Mouse (Mus musculus) fibroblast of lung, adult 2 months (primary cell): Measurements from ENCODE around the gene Atp11a.
A peak's percentile ranks its signal among the peaks of the same experiment; 100 is the strongest.

Experiments
- DNase-seq: peaks from one replicate; pipeline ENCODE4 v3.0.0-alpha.2; 2011; ENCODE audit warnings: low read depth

The Atp11a gene

DNA sequence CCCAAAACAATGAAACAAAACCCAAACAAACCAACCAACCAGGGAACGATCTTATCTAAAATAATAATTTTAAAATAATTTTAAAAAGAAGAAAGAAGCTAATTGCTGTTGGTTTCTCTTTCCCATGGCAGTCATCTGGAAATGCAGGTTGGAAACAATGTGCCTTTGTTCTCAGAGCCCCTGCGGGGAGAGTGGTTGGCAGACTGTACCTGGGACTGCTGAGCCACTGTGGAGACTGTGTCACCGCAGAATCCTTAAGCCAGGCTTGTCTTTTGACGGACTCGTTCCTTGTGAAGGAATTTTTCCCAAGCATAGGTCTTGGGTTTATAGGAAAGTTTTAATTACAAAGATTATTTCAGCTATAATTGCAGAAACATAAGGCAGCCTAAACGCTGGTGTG, 59.6 kb downstream of the Atp11a start:
- no peak for DNase-seq

GRCm38 (mm10) chr8:12822892-12823291, 66.1 kb downstream of the Atp11a start:
- DNase-seq, result no peak

- DNase-seq, result no peak
These were observed 67.7 kb downstream of the Atp11a start for GRCm38 (mm10) chr8:12824562-12824961.

- no peak for DNase-seq
These were observed 68.4 kb downstream of the Atp11a start for GRCm38 (mm10) chr8:12825236-12825635.

- DNase-seq, result no peak
These were observed 68.9 kb downstream of the Atp11a start for GRCm38 (mm10) chr8:12825686-12826237.

- DNase-seq, result no peak
These were observed 70.3 kb downstream of the Atp11a start for GRCm38 (mm10) chr8:12827124-12827523.

- no peak for DNase-seq
These were observed 71.5 kb downstream of the Atp11a start for GRCm38 (mm10) chr8:12828298-12828697.

DNA sequence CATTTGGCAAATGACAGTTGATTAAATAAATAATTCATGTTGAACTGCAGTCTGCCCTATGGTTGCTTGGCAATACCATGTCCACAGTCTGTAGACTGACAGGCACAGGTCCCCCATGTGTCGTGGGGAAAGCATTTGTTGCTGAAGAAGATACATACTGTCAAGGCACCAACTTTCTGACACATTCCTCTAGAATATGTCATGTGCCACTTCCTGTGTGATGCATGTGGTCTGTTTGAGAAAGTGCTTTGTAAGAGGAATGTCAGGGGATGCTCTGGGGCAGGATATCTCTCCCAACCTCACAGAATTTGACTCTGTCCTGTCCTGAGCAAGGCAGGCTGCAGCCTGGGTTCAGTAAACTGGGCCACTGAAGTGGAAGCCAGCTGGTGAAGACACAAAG, 72.6 kb downstream of the Atp11a start:
- no peak for DNase-seq

DNA sequence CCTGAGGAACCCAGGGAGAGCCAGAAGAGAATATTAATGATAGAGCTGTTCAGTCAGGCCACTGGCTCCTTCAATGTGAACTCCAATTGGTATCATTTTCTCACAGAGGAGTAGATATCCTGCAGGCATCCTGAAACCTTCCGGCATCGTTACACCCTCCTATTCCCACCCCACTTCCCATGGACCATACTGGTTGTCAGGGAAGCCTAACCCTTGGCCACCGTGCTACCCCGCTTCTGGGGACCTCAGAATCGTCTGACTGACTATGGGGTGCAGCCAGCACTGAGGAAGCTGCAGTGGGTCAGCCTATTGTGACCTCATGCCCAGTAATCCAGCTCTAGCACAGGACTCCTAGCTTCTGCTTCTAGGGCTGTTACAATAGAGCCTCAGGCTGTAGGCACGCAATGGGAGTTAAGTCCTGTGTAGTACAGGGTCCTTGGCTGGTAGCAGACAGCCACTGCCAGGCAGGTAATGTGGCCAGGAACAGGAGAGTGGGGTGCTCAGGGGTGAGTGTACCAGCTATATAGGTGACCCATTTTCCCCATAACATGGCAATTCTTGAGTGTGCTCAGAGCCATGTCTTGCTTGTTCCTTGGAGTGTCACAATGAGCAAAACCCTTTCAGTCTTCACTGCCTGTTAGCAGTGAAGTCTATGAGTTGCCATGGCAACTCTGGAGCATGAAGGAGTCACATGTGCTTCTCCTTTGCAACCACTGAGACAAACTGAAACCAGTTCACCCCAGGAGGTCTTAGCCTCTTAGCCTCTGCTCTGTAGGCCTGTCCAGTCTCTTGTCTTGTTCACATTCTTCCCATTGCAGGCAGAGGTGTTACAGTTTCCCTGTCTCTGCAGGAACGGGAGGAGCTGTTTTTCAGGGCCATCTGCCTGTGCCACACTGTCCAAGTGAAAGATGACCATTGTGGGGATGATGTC, 75.1 kb downstream of the Atp11a start:
- no peak for DNase-seq

DNA sequence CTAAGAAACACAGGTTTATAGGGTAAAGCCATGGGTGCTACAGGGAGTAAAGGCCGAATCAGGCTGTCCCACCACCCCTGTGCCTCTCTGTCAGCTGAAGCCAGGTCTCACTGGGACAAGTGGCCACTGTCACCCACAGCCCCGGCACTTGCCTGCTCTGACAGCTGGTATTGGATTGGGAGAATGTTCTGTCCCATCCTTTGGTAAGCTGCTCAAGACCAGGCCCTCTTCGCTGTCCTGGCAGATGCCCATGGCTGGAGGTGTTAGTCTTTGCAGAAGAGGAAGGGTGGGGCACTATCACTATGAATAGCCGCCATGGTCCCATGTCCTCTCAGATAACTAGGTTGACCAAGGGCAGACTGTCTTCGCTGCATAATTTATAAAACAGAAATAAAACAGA, 76.8 kb downstream of the Atp11a start:
- DNase-seq, result no peak

- peak; percentile 18 for DNase-seq
These were observed 84.0 kb downstream of the Atp11a start for GRCm38 (mm10) chr8:12840834-12841233.

DNA sequence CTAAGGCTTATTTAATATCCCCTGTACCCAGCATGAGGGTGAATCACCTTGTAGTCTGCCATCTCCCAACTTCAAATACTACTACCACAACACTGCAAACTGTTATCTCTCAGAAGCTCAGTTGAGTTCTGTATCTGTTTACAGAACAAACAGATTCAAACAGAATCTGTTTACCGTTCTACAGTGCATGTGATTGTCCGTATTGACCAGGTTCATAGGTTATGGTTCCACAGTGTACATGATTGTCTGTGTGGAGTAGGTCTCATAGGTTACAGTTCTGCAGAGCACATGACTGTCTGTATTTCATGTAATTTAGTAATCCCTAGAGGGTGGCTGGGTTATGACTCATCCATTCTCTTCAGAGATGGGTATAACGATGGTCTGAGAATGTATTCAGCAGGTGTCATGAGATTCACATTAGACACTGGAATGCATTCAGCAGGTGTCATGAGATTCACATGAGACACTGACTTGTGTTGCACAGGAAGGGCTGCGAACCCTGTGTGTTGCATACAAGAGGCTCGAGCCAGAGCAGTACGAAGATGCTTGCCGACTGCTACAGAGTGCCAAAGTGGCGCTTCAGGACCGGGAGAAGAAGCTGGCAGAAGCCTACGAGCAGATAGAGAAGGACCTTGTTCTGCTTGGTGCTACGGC, 85.7 kb downstream of the Atp11a start:
- no peak for DNase-seq

- DNase-seq, result no peak
These were observed 87.6 kb downstream of the Atp11a start for GRCm38 (mm10) chr8:12844347-12844950.

- DNase-seq, result no peak
These were observed 89.6 kb downstream of the Atp11a start for GRCm38 (mm10) chr8:12846447-12846846.

DNA sequence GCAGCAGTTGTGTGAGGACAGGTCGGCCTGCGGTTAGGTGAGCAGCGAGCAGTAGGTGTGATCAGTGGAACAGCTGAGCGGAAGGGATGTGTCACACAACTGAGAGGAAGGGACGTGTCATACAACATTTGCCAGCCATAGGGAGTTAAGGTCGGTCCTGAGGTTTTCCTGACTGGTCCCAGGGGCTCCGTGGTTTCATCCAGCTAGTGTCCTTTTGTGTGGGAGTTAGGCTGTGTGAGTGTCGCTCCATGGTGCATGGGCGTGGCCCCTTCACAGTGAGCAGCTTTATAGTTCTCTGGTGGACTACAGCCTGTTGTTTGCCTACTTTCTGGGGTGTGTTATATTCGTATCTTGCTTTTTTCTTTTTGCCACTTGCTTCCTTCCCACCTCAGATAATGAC, 94.4 kb downstream of the Atp11a start:
- DNase-seq, result no peak

DNA sequence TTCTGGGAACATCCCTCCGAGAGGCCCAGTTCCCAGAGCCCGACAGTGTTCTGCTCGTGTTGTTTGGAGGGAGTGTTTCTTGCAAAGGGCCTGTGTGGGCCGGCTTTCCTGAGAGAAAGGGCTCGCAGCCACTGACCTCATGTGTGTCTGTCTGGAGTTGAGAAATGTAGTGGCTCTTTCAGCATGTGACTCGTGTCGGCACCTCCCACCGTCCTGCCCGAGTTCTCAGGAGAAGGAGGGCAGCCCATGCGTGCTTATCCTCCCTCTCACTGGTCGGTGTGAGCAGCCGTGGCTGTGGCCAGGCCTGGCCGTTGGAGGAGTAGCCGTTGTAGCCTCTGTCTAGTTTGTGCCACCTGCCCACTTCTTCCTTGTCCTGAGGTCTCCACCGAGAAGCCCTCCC, 99.2 kb downstream of the Atp11a start:
- DNase-seq, result no peak

- DNase-seq, result no peak
These were observed 106.2 kb downstream of the Atp11a start for GRCm38 (mm10) chr8:12863061-12863460.

DNA sequence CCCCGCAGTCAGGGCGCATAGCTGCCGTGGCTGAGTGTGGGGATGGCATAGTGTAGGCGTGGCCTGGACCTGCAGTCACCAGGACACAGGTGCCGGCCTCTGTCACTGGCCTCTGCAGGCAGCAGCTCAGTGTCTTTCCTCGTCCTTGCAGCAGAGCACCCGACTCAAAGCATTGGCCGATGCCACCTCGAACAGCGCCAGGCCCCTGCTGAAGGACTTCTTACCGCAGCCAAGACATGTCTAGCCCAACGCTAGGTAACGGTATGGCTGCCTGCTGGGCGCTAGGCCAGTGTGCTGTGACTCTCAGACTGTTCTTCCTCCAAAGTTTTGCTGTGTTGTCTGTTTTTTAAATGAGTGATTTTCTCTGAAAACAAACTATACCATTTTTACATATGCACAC, 106.8 kb downstream of the Atp11a start:
- DNase-seq, result no peak

- no peak for DNase-seq
These were observed 109.0 kb downstream of the Atp11a start for GRCm38 (mm10) chr8:12865790-12866189.

- DNase-seq, result no peak
These were observed 112.8 kb downstream of the Atp11a start for GRCm38 (mm10) chr8:12869661-12870060.

GRCm38 (mm10) chr8:12870656-12871055, 113.8 kb downstream of the Atp11a start:
- DNase-seq, result no peak

DNA sequence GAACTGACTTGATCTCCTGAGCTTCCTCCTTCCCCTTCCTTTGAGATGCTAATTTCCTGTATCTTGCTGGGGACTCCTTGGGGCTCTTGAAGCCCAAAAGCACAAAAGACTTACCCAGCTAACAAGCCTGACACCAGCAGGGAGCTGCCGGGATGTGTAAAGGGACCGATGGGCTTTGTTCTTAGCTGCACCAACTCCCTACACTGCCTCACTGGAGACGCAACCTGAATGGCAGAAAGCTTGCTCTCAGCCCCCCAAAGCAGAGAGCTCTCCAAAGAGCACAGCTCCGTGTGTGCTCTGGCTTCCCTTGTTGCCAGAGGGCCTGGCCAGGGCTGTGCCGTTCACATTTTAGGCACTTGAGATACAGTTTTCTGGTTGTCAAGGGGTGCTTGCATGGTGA, 114.6 kb downstream of the Atp11a start:
- DNase-seq, result no peak

GRCm38 (mm10) chr8:12872983-12873356, 116.2 kb downstream of the Atp11a start:
- DNase-seq, result no peak
